Mouse (Mus musculus) C2C12 (cell line): ENCODE data around the gene Cdkl3.

ENCODE experiments used
- CEBPB ChIP-seq: IDR thresholded peaks from one replicate; pipeline ENCODE4 v1.6.1; 2011; ENCODE audit warnings: low read depth, mild to moderate bottlenecking, control low read depth, moderate library complexity
- CTCF ChIP-seq: IDR thresholded peaks from one replicate; pipeline ENCODE4 v1.5.1; 2011; ENCODE audit not compliant: control insufficient read depth, insufficient read depth, insufficient read length
- MAX ChIP-seq: IDR thresholded peaks from one replicate; pipeline ENCODE4 v1.6.1; 2011; ENCODE audit warnings: mild to moderate bottlenecking, control low read depth
- MYOD1 ChIP-seq: IDR thresholded peaks from one replicate; pipeline ENCODE4 v1.6.1; 2011; ENCODE audit warnings: low read depth; ENCODE audit not compliant: control insufficient read depth, insufficient read length
- MYOG ChIP-seq: IDR thresholded peaks from one replicate; pipeline ENCODE4 v1.6.1; 2011; ENCODE audit not compliant: control insufficient read depth, insufficient read length; ENCODE audit errors: extremely low read depth
- USF1 ChIP-seq: IDR thresholded peaks from one replicate; pipeline ENCODE4 v1.6.1; 2011; ENCODE audit warnings: low read depth, mild to moderate bottlenecking, control low read depth, moderate library complexity

- TF ChIP-seq CTCF (no peak), USF1 (no peak), MYOG (no peak), MYOD1 (no peak), MAX (no peak), CEBPB (no peak)
These were observed 101.5 kb downstream of the Cdkl3 start for GRCm38 (mm10) chr11:52105503-52105902.
